Mouse (Mus musculus) intestine, postnatal 0 days (tissue): Measurements from ENCODE around the gene Fxyd7. TPM values are rescaled to one million over a fixed set of nuclear protein-coding genes. Genes with fewer than 3 reads are reported as not detected.
A peak's percentile ranks its signal among the peaks of the same experiment; 100 is the strongest.

Experiments
- ATAC-seq: fragments of 200-750 bp; cut with Nextera tagmentation; 2 replicates; pipeline ENCODE4 v1.8.0; 2017; ENCODE audit warnings: mild to moderate bottlenecking, moderate TSS enrichment, moderate library complexity
- H3K27ac ChIP-seq: fragments of 300-500 bp; sonication (generic); 2 replicates; pipeline ENCODE4 v1.5.1; 2014; ENCODE audit warnings: mild to moderate bottlenecking, low read depth, low read length, moderate library complexity
- H3K27me3 ChIP-seq: fragments of 300-500 bp; sonication (generic); replicated peaks from 2 replicates; pipeline ENCODE4 v1.6.1; 2014; ENCODE audit warnings: low read length, mixed read lengths; ENCODE audit not compliant: control insufficient read depth, insufficient read depth
- H3K36me3 ChIP-seq: fragments of 300-500 bp; sonication (generic); 2 replicates; pipeline ENCODE4 v1.6.1; 2014; ENCODE audit warnings: mild to moderate bottlenecking, moderate library complexity; ENCODE audit not compliant: control insufficient read depth, insufficient read depth
- H3K4me1 ChIP-seq: fragments of 300-500 bp; sonication (generic); replicated peaks from 2 replicates; pipeline ENCODE4 v1.6.1; 2014; ENCODE audit warnings: antibody characterized with exemption, low read length, mixed read lengths; ENCODE audit not compliant: control insufficient read depth, insufficient read depth
- H3K4me2 ChIP-seq: fragments of 300-500 bp; sonication (generic); replicated peaks from 2 replicates; pipeline ENCODE4 v1.6.1; 2014; ENCODE audit warnings: low read depth, mild to moderate bottlenecking, moderate library complexity
- H3K4me3 ChIP-seq: fragments of 300-500 bp; sonication (generic); 2 replicates; pipeline ENCODE4 v1.5.1; 2014; ENCODE audit warnings: low read depth, low read length
- H3K9ac ChIP-seq: fragments of 300-500 bp; sonication (generic); 2 replicates; pipeline ENCODE4 v1.6.1; 2014; ENCODE audit warnings: mild to moderate bottlenecking, low read depth, low read length
- H3K9me3 ChIP-seq: fragments of 300-500 bp; sonication (generic); 2 replicates; pipeline ENCODE4 v1.6.1; 2016; ENCODE audit warnings: mixed run types; ENCODE audit not compliant: control insufficient read depth
- CTCF ChIP-seq: sonication (generic); IDR thresholded peaks from 2 replicates; pipeline ENCODE4 v1.5.1; 2016; ENCODE audit warnings: low read depth, mild to moderate bottlenecking, control low read depth, antibody characterized with exemption, moderate library complexity
- WGBS: fragments of 180-500 bp; shearing (Covaris S2); extraction: QIAGEN DNeasy Blood & Tissue Kit; methylation state at CpG from one replicate; pipeline ENCODE4 v1.1.7; 2014; 5-methylcytosine and 5-hydroxymethylcytosine counted together
- polyA plus RNA-seq: library from polyadenylated mRNA; unstranded; fragments of >200 nt; fragmentation: Nextera tagmentation; extraction: Ambion mirVana; gene quantifications from 2 replicates; pipeline ENCODE4 v1.2.1, GENCODE M21; 2015

Fxyd7 gene
- polyA plus RNA-seq, 1 experiment from 2014 or later: 15.2 TPM

DNA sequence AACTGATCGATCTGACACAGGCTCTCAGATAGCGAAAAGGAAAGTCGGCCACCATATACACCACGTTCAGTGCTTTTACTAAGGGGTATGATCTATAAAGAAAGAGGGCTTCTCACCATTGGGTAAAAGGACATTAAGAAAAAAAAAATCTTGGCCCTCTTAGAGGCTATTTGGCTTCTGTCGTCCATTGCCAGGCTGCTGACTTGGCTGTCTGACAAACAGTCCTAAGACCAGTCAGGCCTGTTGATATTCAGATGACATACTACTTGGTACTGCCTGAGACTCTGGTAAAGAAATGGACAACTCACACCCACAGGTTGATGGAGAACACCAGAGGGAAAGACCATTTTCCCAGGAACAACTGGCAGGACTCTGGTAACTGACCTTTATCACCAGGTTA lies 38.3 kb downstream of the Fxyd7 start:
- Histone ChIP-seq H3K4me2 (no peak overlapping the region), H3K4me1 (no peaks in the 10 kb centered on the region), H3K27ac (no peak overlapping the region), H3K36me3 (no peaks in the 10 kb centered on the region), H3K9ac (no peak overlapping the region), H3K4me3 (no peak overlapping the region), H3K9me3 (no peaks in the 10 kb centered on the region), H3K27me3 (no peaks in the 10 kb centered on the region)
- 78% methylated on average over 5 of the region's 5 CpGs for WGBS
- no peak for ATAC-seq
- no peak for TF ChIP-seq CTCF

DNA sequence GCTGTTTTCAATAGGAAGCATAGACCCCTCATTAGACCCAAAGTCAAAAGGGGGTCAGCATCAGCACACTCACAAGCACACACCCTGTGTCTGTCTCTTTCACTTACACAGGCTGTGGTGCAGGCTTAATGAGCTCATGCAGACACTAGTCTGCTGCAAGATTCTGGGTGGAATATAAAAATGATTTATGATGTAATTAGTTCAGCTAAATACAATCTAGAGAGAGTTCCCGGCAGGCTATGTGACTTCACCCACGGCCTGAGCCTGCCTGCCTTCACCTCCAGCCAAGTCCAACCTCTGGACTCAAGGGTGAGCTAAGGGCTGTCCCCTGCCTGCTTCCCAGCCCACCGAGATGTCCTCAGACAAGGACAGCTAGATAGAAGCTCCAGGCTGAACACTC lies 42.4 kb downstream of the Fxyd7 start:
- H3K27me3 ChIP-seq: no peaks in the 10 kb centered on the region
- no peak overlapping the region for H3K27ac ChIP-seq
- no peak overlapping the region for H3K9ac ChIP-seq
- no peak for TF ChIP-seq CTCF
- 0 out of 2 replicates have a peak, but pooled peaks have one; percentile 22 for ATAC-seq
- H3K9me3 ChIP-seq: no peaks in the 10 kb centered on the region
- H3K4me1 ChIP-seq: no peaks in the 10 kb centered on the region
- no peak overlapping the region for H3K4me2 ChIP-seq
- H3K36me3 ChIP-seq: no peaks in the 10 kb centered on the region
- 21% methylated on average over 3 of the region's 3 CpGs for WGBS
- H3K4me3 ChIP-seq: no peak overlapping the region

DNA sequence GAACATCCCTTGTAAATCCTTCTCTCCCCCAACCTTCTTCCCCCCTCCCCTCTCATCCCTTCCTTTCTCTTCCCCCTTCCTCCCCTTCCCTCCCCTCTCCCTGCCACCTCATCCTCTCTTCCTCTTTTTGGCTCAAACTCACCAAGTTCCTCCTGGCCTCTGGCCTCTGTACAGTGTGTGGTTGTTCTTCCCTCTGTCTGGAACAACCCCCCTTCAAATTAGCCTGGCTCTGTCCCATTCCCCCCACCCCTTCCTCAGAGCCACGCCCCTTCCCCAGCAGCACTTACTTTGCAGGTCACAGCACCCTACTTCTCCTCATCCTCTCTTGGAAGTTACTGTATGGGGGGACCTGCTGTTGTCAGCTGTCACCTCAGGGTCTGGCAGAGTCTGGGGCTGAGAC lies 43.1 kb downstream of the Fxyd7 start:
- Histone ChIP-seq H3K36me3 (no peaks in the 10 kb centered on the region), H3K27me3 (no peaks in the 10 kb centered on the region), H3K9ac (no peak overlapping the region), H3K4me3 (no peak overlapping the region), H3K4me2 (no peak overlapping the region), H3K27ac (no peak overlapping the region), H3K9me3 (no peaks in the 10 kb centered on the region), H3K4me1 (no peaks in the 10 kb centered on the region)
- no peak for ATAC-seq
- WGBS: 31% methylated on average over 1 of the region's 1 CpGs
- no peak for TF ChIP-seq CTCF

DNA sequence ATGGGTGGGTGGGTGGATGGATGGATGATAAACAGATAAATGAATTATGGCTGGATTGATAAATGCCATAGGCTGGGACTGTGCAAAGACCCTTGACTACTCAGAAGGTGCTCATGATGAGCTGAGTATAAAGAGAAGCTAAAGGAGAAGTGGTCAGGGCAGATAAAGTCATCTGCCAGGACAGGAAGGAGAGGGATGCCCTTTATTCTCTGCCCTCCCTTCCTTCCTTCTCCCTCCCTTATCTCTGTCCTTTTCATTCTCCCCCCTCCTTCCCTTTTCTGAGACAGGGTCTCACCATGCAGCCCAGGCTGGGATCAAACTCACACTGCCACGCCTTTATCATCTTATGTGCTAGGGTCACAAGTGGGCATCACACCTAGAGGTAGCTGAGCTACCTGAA lies 43.5 kb downstream of the Fxyd7 start:
- H3K4me1 ChIP-seq: no peaks in the 10 kb centered on the region
- H3K36me3 ChIP-seq: no peaks in the 10 kb centered on the region
- no peak overlapping the region for H3K4me2 ChIP-seq
- ATAC-seq: no peak
- no peak overlapping the region for H3K4me3 ChIP-seq
- H3K27ac ChIP-seq: no peak overlapping the region
- TF ChIP-seq CTCF: no peak
- no peak overlapping the region for H3K9ac ChIP-seq
- no peaks in the 10 kb centered on the region for H3K9me3 ChIP-seq
- no peaks in the 10 kb centered on the region for H3K27me3 ChIP-seq
- WGBS: 84% methylated on average over 1 of the region's 1 CpGs

DNA sequence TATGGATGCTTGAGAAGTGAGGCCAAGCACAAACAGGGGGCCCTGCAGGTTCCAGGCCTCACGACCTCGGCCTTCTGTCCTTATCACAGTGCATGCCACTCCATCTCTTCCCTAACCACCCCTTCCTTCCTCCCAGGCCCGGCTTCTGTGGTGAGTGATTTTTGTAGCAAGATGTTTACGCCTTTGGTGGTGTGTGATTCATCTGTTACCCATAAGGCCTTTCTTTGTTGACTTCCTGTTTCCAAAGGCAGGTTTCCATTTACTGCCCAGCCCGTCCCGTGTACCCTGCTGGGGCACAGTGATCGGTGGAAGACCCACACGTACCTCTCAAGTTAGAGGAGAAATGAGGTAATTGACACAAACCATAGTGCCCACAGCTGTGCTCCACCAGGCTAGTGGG lies 48.6 kb downstream of the Fxyd7 start:
- H3K27me3 ChIP-seq: no peaks in the 10 kb centered on the region
- no peak overlapping the region for H3K4me2 ChIP-seq
- 0 out of 2 replicates have a peak, but pooled peaks cover 3% of the 10 kb centered on the region for H3K4me1 ChIP-seq
- H3K27ac ChIP-seq: no peak overlapping the region
- H3K9me3 ChIP-seq: no peaks in the 10 kb centered on the region
- H3K36me3 ChIP-seq: no peaks in the 10 kb centered on the region
- H3K4me3 ChIP-seq: no peak overlapping the region
- no peak overlapping the region for H3K9ac ChIP-seq
- 65% methylated on average over 8 of the region's 8 CpGs for WGBS
- no peak for TF ChIP-seq CTCF
- ATAC-seq: no peak

DNA sequence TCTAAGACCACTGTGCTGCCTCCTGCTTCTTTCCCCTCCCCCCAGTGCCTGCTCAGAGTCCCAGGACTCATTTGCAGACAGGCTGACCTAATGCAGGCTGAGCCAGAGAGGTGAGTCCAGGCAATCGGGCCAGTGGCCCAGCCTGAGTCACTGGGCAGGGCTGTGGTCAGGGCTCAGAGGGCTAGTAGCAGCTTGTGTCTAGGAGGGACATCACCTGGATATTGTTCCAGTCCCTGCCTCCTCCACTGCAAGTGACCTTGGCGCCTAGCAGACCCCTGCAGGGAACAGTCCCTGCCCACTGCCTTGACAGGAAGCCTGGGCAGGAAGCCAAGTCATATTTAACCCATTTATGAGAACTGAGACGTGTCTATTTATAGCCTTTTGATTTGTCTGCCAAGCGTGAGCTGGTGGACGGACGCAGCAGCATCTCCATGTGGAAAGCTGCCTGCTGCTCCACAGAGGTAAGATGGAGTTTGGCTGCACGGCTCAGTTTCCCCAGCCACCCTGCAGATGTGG lies 50.7 kb downstream of the Fxyd7 start:
- H3K4me3 ChIP-seq: no peak overlapping the region
- no peak overlapping the region for H3K27ac ChIP-seq
- no peaks in the 10 kb centered on the region for H3K36me3 ChIP-seq
- H3K4me1 ChIP-seq: 0 out of 2 replicates have a peak, but pooled peaks cover 3% of the 10 kb centered on the region
- no peak for TF ChIP-seq CTCF
- no peak overlapping the region for H3K4me2 ChIP-seq
- WGBS: 10% methylated on average over 7 of the region's 7 CpGs
- no peaks in the 10 kb centered on the region for H3K27me3 ChIP-seq
- H3K9me3 ChIP-seq: no peaks in the 10 kb centered on the region
- ATAC-seq: 0 out of 2 replicates have a peak, but pooled peaks have one; percentile 10
- no peak overlapping the region for H3K9ac ChIP-seq

DNA sequence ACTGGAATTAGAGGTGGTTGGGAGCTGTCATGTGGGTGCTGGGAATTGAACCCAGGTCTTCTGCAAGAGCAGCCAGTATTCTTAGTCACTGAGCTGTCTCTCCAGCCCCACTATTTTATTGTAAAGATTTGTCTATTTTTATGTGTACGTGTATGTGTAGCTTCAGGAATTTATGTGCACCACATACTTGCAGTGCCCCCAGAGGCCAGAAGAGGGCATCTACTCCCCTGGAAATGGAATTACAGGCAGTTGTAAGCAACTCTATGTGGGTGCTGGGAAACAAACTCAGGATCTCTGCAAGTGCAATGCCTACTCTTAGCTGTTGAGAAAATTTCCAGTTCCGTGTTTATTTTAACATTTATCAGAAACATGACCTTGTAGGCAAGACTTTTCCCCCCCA lies 54.8 kb downstream of the Fxyd7 start:
- H3K27ac ChIP-seq: no peak overlapping the region
- H3K4me3 ChIP-seq: no peak overlapping the region
- 93% methylated on average over 2 of the region's 2 CpGs for WGBS
- H3K9me3 ChIP-seq: no peaks in the 10 kb centered on the region
- no peak overlapping the region for H3K4me2 ChIP-seq
- TF ChIP-seq CTCF: peak; percentile 12; the same call in 1 of the 2 replicates
- H3K36me3 ChIP-seq: no peaks in the 10 kb centered on the region
- H3K4me1 ChIP-seq: 0 out of 2 replicates have a peak, but pooled peaks cover 3% of the 10 kb centered on the region
- no peak for ATAC-seq
- H3K27me3 ChIP-seq: no peaks in the 10 kb centered on the region
- no peak overlapping the region for H3K9ac ChIP-seq
